Mouse (Mus musculus) inflammation-experienced regulatory T-cells, adult 16 weeks (primary cell): Measurements from ENCODE around the gene Ugt2b37. TPM values are rescaled to one million over a fixed set of nuclear protein-coding genes. Genes with fewer than 3 reads are reported as not detected.

Source experiments
- polyA plus RNA-seq: library from polyadenylated mRNA; unstranded; fragments of 100-300 nt; shearing (Covaris generic); gene quantifications from one replicate; pipeline ENCODE4 v1.2.1, GENCODE M21; 2017

Ugt2b37 gene
- not detected for polyA plus RNA-seq

DNA sequence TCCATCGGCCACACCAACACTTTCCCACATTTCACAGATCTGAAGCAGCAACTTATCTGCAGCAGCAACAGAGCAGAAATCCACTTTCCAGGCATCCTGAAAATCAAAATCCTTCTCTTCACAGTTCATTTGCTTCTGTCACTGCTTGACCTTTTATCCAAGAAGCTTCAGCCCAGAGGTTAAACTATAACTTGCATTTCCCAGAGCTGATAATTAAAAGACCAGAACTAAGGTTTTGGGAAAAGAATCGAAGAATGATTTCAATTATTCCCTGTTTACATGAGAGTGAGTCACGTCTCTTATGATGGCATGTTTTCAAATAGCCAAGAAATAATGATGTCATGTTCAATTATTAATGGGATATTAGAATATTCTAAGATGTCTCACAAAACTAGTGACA, at the start of gene Ugt2b37:
Gene Ugt2b37 (minus strand): TSS at position 129 of the 400 bp plus-strand sequence.

Other genes starting within 250 kb of the Ugt2b37 start
- not detected for gene Ugt2b36, start 162.2 kb downstream of the Ugt2b37 start, polyA plus RNA-seq
- gene Ugt2b5, start 114.5 kb downstream of the Ugt2b37 start, polyA plus RNA-seq, result not detected
- not detected for gene Ugt2a3, start 82.4 kb upstream of the Ugt2b37 start, polyA plus RNA-seq
- gene Ugt2b38, start 169.4 kb upstream of the Ugt2b37 start, polyA plus RNA-seq, result not detected
- not detected for gene Ugt2a2, start 227.5 kb upstream of the Ugt2b37 start, polyA plus RNA-seq
- not detected for gene Gm43638, start 232.0 kb upstream of the Ugt2b37 start, polyA plus RNA-seq
- not detected for gene Ugt2a1, start 236.1 kb upstream of the Ugt2b37 start, polyA plus RNA-seq